Mouse (Mus musculus): ENCODE data around the gene Rex1bd.

Rex1bd gene

GRCm38 (mm10) chr8:70476333-70477268, 30.0 kb downstream of the Rex1bd start, which contains the start of gene Klhl26:
Gene Klhl26 (minus strand): TSS chr8:70476968.
- DNase-seq (ENCODE audit: low spot score): peak; percentile 97

GRCm38 (mm10) chr8:70471856-70472255, 34.7 kb downstream of the Rex1bd start:
- DNase-seq (ENCODE audit: low spot score): no peak

- no peak for DNase-seq (ENCODE audit: low spot score)
Observed at GRCm38 (mm10) chr8:70469938-70470337, 36.6 kb downstream of the Rex1bd start.

- no peak for DNase-seq (ENCODE audit: low spot score)
Observed at GRCm38 (mm10) chr8:70469295-70469916, 37.1 kb downstream of the Rex1bd start.

- DNase-seq (ENCODE audit: low spot score): no peak
Observed at GRCm38 (mm10) chr8:70468733-70469132, 37.8 kb downstream of the Rex1bd start.

- DNase-seq (ENCODE audit: low spot score): no peak
Observed at GRCm38 (mm10) chr8:70467907-70468306, 38.6 kb downstream of the Rex1bd start.

- no peak for DNase-seq (ENCODE audit: low spot score)
Observed at GRCm38 (mm10) chr8:70467229-70467725, 39.3 kb downstream of the Rex1bd start.

- no peak for DNase-seq (ENCODE audit: low spot score)
Observed at GRCm38 (mm10) chr8:70466771-70467170, 39.8 kb downstream of the Rex1bd start.

- no peak for DNase-seq (ENCODE audit: low spot score)
Observed at GRCm38 (mm10) chr8:70466305-70466704, 40.2 kb downstream of the Rex1bd start.

- no peak for DNase-seq (ENCODE audit: low spot score)
Observed at GRCm38 (mm10) chr8:70465701-70466100, 40.9 kb downstream of the Rex1bd start.

GRCm38 (mm10) chr8:70464162-70464561, 42.4 kb downstream of the Rex1bd start:
- no peak for DNase-seq (ENCODE audit: low spot score)

- DNase-seq (ENCODE audit: low spot score): no peak
Observed at GRCm38 (mm10) chr8:70463306-70463705, 43.2 kb downstream of the Rex1bd start.

GRCm38 (mm10) chr8:70462516-70462813, 44.1 kb downstream of the Rex1bd start:
- DNase-seq (ENCODE audit: low spot score): no peak

- DNase-seq (ENCODE audit: low spot score): no peak
Observed at GRCm38 (mm10) chr8:70461765-70462515, 44.6 kb downstream of the Rex1bd start.

- DNase-seq (ENCODE audit: low spot score): no peak
Observed at GRCm38 (mm10) chr8:70460606-70461005, 45.9 kb downstream of the Rex1bd start.

GRCm38 (mm10) chr8:70460199-70460598, 46.4 kb downstream of the Rex1bd start:
- DNase-seq (ENCODE audit: low spot score): no peak

GRCm38 (mm10) chr8:70459636-70460035, 46.9 kb downstream of the Rex1bd start:
- no peak for DNase-seq (ENCODE audit: low spot score)

GRCm38 (mm10) chr8:70458462-70458861, 48.1 kb downstream of the Rex1bd start:
- no peak for DNase-seq (ENCODE audit: low spot score)

- no peak for DNase-seq (ENCODE audit: low spot score)
Observed at GRCm38 (mm10) chr8:70457882-70458281, 48.7 kb downstream of the Rex1bd start.

GRCm38 (mm10) chr8:70456996-70457395, 49.6 kb downstream of the Rex1bd start:
- no peak for DNase-seq (ENCODE audit: low spot score)
